8 mouse cellular contexts compared by ENCODE assay signal in the genomic region with DNA sequence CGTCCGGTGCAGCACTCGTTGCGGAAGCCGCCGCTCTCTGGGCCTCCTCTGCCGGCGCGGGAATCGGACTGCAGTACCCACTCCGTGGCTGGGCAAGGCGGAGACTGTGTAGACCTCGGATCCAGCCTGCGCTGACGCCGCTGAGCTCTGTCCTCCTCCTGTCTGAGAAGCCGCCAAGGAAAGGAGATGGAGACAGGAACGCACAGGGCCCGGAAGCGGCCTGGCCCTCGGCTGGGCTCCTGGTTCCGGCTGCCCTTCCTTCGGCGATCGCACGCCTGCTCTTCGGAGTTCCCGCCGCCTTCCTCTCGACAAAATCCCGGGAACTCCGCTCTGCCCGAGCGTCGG. TPM values are rescaled to one million over a fixed set of nuclear protein-coding genes. Genes with fewer than 3 reads are reported as not detected.
DNase-seq lines count a peak whose midpoint lies in the region; ATAC-seq and TF ChIP-seq lines count a peak whose summit lies in the region.

No protein-coding gene starts in this region.

- H3K4me2 ChIP-seq in heart, embryonic 15.5 days, result peak overlapping the region; percentile 96
- peak overlapping the region; percentile 100 for H3K4me2 ChIP-seq in hindbrain, embryonic 13.5 days

- ATAC-seq in heart, embryonic 15.5 days (replicated peaks; ENCODE audit: insufficient number of reproducible peaks, insufficient read depth, low FRiP score, low read depth), result no peak; the same call in 1 of the 2 replicates
- ATAC-seq in hindbrain, embryonic 13.5 days (ENCODE audit: low FRiP score), result no peak

- TF ChIP-seq RAD21 in MEL (IDR thresholded peaks at IDR 0.05; ENCODE audit: low read depth, low read length), result no peak

- H3K9me3 ChIP-seq in heart, embryonic 15.5 days (replicated peaks), result no peaks in the 10 kb centered on the region
- no peaks in the 10 kb centered on the region for H3K9me3 ChIP-seq in MEL (replicated peaks; ENCODE audit: insufficient read depth, low read length)
- H3K9me3 ChIP-seq in hindbrain, embryonic 13.5 days, result no peaks in the 10 kb centered on the region
- no peaks in the 10 kb centered on the region for H3K9me3 ChIP-seq in midbrain, embryonic 10.5 days (replicated peaks)

- no peaks in the 10 kb centered on the region for H3K27me3 ChIP-seq in heart, embryonic 15.5 days
- H3K27me3 ChIP-seq in MEL (ENCODE audit: control insufficient read depth in 1 of 2, insufficient read depth in 2 of 2, low read length in 2 of 2), result no peaks in the 10 kb centered on the region
- no peaks in the 10 kb centered on the region for H3K27me3 ChIP-seq in hindbrain, embryonic 13.5 days
- H3K27me3 ChIP-seq in midbrain, embryonic 10.5 days (ENCODE audit: low read depth, poor library complexity, severe bottlenecking), result no peaks in the 10 kb centered on the region

- peaks cover 56% of the 10 kb centered on the region for H3K79me2 ChIP-seq in MEL (ENCODE audit: control insufficient read depth, insufficient read depth, low read length, poor library complexity)

- peak overlapping the region; percentile 82 for H3K4me3 ChIP-seq in heart, embryonic 15.5 days
- H3K4me3 ChIP-seq in MEL (ENCODE audit: control insufficient read depth in 1 of 2, insufficient read depth in 1 of 2, low read depth in 2 of 2, low read length in 2 of 2), result peak overlapping the region; percentile 84 to 94
- peak overlapping the region; percentile 88 for H3K4me3 ChIP-seq in hindbrain, embryonic 13.5 days
- peak overlapping the region; percentile 98 for H3K4me3 ChIP-seq in midbrain, embryonic 10.5 days

- peak overlapping the region; percentile 97 for H3K9ac ChIP-seq in heart, embryonic 15.5 days
- peak overlapping the region; percentile 97 for H3K9ac ChIP-seq in MEL (ENCODE audit: control insufficient read depth, low read depth, low read length, poor library complexity, severe bottlenecking)
- H3K9ac ChIP-seq in hindbrain, embryonic 13.5 days, result peak overlapping the region; percentile 97

- no peak for TF ChIP-seq CTCF in MEL (IDR thresholded peaks at IDR 0.05 in 2 of 3, conservative IDR thresholded peaks at IDR 0.05 in 1 of 3; ENCODE audit: control insufficient read depth in 1 of 3, insufficient read depth in 1 of 3, low read depth in 2 of 3, low read length in 3 of 3, poor library complexity in 1 of 3, severe bottlenecking in 1 of 3)

- TF ChIP-seq POLR2A in MEL (IDR thresholded peaks at IDR 0.05; ENCODE audit: control insufficient read depth in 1 of 2, insufficient read depth in 1 of 2, low read depth in 1 of 2, low read length in 2 of 2, poor library complexity in 1 of 2), result peak in 1 of 2 experiments; percentile 73; a peak in 1 of 4 replicates

- peaks cover 41% of the 10 kb centered on the region for H3K4me1 ChIP-seq in heart, embryonic 15.5 days (replicated peaks)
- H3K4me1 ChIP-seq in MEL (ENCODE audit: control insufficient read depth in 1 of 2, insufficient read depth in 2 of 2, low read length in 2 of 2), result peaks cover 0 to 6% of the 10 kb centered on the region in 2 experiments; a peak in 3 of 4 replicates
- H3K4me1 ChIP-seq in hindbrain, embryonic 13.5 days (replicated peaks), result peaks cover 54% of the 10 kb centered on the region
- peaks cover 70% of the 10 kb centered on the region for H3K4me1 ChIP-seq in midbrain, embryonic 10.5 days

- peaks cover 6% of the 10 kb centered on the region; the same call in 1 of the 2 replicates for H3K36me3 ChIP-seq in heart, embryonic 15.5 days
- peaks cover 9 to 15% of the 10 kb centered on the region in 2 experiments for H3K36me3 ChIP-seq in MEL (ENCODE audit: control insufficient read depth in 1 of 2, insufficient read depth in 2 of 2, low read length in 2 of 2)
- peaks cover 1% of the 10 kb centered on the region; the same call in 1 of the 2 replicates for H3K36me3 ChIP-seq in hindbrain, embryonic 13.5 days
- H3K36me3 ChIP-seq in midbrain, embryonic 10.5 days, result peaks cover 40% of the 10 kb centered on the region

- 0% methylated on average over 31 of the region's 35 CpGs for WGBS in heart, embryonic 15.5 days
- under 1% methylated on average over 35 of the region's 35 CpGs for WGBS in hindbrain, embryonic 13.5 days
- under 1% methylated on average over 35 of the region's 35 CpGs for WGBS in midbrain, embryonic 10.5 days

- no peak for DNase-seq in heart, postnatal 36 days
- DNase-seq in MEL (ENCODE audit: low read depth, low spot score), result no peak
- DNase-seq in midbrain, embryonic 10.5 days (ENCODE audit: low spot score), result no peak
- no peak for DNase-seq in cerebellum, adult 18-20 months
- no peak for DNase-seq in right cerebral cortex, adult 2 months (ENCODE audit: low spot score in 2 of 2)
- DNase-seq in embryo, embryonic 9.5 days (ENCODE audit: extremely low spot score), result no peak

- intact Hi-C loops in heart, postnatal 36 days (cut with DNase I), result no loop called here

- TF ChIP-seq EP300 in MEL (IDR thresholded peaks at IDR 0.05; ENCODE audit: low read depth in 1 of 2, low read length in 2 of 2), result no peak

- H3K27ac ChIP-seq in heart, embryonic 15.5 days, result peak overlapping the region; percentile 99
- peak overlapping the region; percentile 79 for H3K27ac ChIP-seq in MEL (ENCODE audit: control insufficient read depth, low read depth, low read length)
- H3K27ac ChIP-seq in hindbrain, embryonic 13.5 days, result peak overlapping the region; percentile 97
- H3K27ac ChIP-seq in midbrain, embryonic 10.5 days (replicated peaks), result peak overlapping the region; percentile 95

TF ChIP-seq in MEL, 35 proteins besides CTCF, POLR2A, EP300 and RAD21:
- TF ChIP-seq TBP (IDR thresholded peaks at IDR 0.05; ENCODE audit: low read depth, low read length), result no peak

RNA-seq across cellular contexts. Expression of a gene that starts 0.6 kb away (rescaled TPM):
- polyA plus RNA-seq in heart, embryonic 15.5 days (2015; fragmentation: Nextera tagmentation; extraction: Ambion mirVana), result 20.2 and 24.3 TPM in 2 replicates
- total RNA-seq in heart, postnatal 36 days (2021), result 10 to 100 TPM; 24.1 to 26.0 TPM
- total RNA-seq in MEL (2012; rRNA removed), result 53.1 and 60.9 TPM in 2 replicates
- polyA plus RNA-seq in MEL (2012; ENCODE audit: insufficient read depth in 1 of 2, insufficient read length in 2 of 2, low read depth in 1 of 2, low replicate concordance in 2 of 2, missing spikeins in 1 of 2), result 10 to 100 TPM in 1 of 2 experiments, not detected in 1; 56.3 TPM
- polyA plus RNA-seq in hindbrain, embryonic 13.5 days (2015; fragmentation: Nextera tagmentation; extraction: Ambion mirVana), result 29.2 TPM in 2 replicates
- 48.9 and 56.8 TPM in 2 replicates for polyA plus RNA-seq in midbrain, embryonic 10.5 days (2016; fragmentation: Nextera tagmentation; extraction: Ambion mirVana)

RNA-seq across cellular contexts. Expression of a gene that starts 32.5 kb away (rescaled TPM):
- polyA plus RNA-seq in heart, embryonic 15.5 days (2015; fragmentation: Nextera tagmentation; extraction: Ambion mirVana), result 12.2 and 13.8 TPM in 2 replicates
- 10 to 100 TPM; 64.2 to 79.7 TPM for total RNA-seq in heart, postnatal 36 days (2021)
- 11.8 and 14.5 TPM in 2 replicates for total RNA-seq in MEL (2012; rRNA removed)
- 10 to 100 TPM in 1 of 2 experiments, not detected in 1; 28.5 TPM for polyA plus RNA-seq in MEL (2012; ENCODE audit: insufficient read depth in 1 of 2, insufficient read length in 2 of 2, low read depth in 1 of 2, low replicate concordance in 2 of 2, missing spikeins in 1 of 2)
- 20.4 and 20.7 TPM in 2 replicates for polyA plus RNA-seq in hindbrain, embryonic 13.5 days (2015; fragmentation: Nextera tagmentation; extraction: Ambion mirVana)
- polyA plus RNA-seq in midbrain, embryonic 10.5 days (2016; fragmentation: Nextera tagmentation; extraction: Ambion mirVana), result 12.5 and 15.7 TPM in 2 replicates
